Mouse (Mus musculus): ENCODE data around the gene Rell1.
A peak's percentile ranks its signal among the peaks of the same experiment; 100 is the strongest.

Rell1 gene

DNA sequence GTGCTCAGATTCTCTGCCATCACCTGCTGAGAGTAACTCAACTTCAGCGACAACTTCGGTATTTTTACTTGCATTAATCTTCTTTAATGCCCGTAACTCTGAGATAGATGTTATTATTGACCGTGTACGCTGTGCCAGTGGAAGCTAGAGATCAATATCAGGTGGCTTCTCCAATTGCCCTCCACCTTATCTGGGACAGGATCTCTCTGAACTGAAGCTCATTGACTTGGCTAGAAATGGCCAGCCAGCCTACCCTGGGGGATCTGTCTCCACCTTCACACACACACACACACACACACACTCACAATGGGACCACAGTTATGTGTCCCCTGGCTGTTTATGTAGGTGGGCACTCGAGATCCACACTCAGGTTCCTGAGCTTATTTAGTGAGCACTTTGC, 16.7 kb downstream of the Rell1 start:
- no peak for DNase-seq (ENCODE audit: low spot score)

DNA sequence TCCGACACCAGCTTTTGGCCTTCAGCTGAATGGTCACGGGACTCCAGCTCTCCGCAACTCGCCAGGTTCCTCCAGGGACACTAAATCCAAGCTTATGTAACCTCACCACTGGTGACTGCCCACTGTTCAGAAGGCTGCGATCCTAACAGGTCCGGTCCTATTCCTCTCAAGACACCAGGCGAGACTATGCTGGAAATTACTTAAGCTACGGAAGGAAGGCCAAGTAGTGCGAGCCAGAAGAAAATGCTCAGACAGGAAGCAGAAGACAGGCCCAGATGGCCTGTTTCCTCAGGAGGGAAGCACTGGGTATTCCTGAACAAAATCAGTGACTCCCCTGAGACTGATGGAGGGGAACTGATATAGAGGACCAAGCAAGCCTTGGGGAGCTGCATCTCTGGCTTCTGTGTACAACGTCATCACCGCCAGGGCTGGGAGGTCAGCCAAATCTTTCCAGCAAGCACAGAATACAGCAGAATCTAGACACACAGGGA, 17.2 kb downstream of the Rell1 start:
- DNase-seq (ENCODE audit: low spot score) = no peak

DNA sequence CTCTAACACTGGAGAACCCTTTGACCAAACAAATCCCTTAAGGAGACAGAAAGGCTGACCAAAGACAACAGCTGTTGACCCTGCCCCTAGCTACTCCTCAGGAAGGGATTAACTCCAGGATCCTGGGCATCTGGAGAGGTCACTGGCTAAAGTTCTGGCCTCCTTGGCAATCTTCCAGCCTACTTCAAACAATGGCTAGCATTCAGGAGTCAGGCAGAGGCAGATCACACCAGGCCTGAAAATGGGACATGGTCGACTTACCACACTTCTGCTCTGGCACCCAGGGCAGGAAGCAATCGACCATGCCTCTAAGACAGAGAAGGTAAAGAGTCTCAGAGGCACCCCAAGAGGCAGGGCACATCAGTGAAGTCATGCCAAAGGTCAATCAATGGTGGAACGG, 19.5 kb downstream of the Rell1 start:
- DNase-seq (ENCODE audit: low spot score) = no peak

DNA sequence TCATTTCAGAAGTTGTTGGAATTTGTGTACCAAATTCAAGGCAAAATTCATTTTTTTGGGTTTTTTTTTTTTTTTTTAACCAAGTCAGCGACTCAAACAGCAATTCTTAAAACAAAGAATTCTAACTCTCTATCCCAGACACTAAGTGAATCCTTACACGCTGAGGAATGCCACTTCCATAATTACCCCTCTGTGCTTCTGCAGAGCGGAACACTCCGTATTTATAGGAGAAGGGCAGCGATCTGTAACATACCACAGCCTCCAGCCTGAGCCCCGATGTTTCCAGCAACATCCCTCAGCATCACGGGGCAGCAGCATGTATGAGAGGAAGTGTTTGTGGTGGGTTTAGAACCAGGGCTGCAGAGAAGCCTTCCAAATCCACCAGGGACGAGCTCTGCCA, 21.2 kb downstream of the Rell1 start:
- no peak for DNase-seq (ENCODE audit: low spot score)

DNA sequence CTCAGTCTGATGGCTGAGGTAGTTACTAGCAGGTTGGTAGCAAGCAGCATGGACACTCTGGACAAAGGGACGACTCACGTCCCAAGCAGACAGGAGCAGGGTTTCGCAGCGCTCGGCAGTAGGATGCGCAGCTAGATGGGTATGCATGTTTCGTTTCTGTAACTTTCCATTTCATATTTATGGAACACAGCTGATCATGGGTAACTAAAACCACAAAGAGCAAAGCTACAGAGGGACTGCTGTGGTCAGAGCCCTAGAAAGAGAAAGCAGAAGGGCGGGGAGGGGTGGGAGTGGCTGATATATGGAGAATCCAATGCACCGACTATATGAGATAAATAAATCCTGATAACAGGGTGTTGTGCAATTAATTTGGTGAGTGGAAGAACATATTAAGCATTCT, 25.4 kb downstream of the Rell1 start:
- DNase-seq (ENCODE audit: low spot score) = no peak

DNA sequence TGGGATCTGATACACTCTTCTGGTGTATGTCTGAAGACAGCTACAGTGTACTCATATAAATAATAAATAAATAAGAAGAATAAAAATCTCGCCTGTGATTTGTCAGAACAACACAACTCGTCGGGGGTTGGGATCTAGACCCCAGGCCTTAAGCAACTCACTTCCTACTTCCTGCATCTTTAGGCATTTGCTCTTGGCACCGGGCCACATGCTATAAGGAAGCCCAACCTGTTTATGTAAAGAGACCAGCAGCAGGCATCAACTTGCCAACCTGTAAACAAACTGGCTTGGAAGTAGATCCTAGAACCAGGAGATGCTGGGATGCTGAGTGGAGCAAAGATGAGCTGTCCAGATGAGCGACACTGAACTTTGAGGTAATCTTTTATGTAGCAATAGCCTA, 26.8 kb downstream of the Rell1 start:
- no peak for DNase-seq (ENCODE audit: low spot score)

DNA sequence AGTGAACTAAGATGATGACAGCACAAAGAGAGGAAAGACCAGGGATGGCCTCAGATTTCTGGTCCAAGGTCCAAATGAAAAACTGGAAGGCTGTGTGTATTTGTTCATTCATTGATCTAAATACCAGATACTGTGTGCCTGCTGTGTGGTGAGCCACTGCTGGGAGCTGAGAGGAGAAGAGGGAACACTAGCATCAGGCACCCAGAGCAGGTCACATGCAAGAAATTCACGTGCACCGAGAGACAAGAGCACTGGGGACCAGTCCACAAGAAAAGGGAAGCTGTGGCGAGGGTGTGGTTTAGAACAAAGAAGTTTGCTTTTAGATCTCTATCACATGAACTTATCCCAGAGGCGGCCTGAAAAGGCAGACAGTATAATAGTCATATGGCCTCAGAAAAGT, 30.1 kb downstream of the Rell1 start:
- DNase-seq (ENCODE audit: low spot score) = peak; percentile 23

DNA sequence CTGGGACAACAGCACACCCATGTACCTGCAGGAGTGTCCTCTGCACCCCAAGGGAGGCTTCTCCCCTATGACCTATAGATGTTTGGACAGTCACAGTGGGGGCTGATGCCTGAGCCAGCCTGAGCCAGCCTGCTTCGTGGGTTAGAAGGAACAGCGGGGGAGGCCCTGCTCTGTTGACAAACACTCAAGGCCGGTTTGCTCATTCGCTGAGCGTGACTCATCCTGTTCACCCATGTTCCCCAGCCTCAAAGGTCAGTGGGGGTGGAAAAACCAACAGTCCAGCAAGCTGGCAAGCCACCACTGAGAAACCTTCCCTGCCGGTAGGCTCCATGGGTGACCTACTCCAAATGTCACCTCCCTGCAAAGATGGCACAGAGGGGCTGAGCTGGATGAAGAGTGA, 32.0 kb downstream of the Rell1 start:
- no peak for DNase-seq (ENCODE audit: low spot score)

DNA sequence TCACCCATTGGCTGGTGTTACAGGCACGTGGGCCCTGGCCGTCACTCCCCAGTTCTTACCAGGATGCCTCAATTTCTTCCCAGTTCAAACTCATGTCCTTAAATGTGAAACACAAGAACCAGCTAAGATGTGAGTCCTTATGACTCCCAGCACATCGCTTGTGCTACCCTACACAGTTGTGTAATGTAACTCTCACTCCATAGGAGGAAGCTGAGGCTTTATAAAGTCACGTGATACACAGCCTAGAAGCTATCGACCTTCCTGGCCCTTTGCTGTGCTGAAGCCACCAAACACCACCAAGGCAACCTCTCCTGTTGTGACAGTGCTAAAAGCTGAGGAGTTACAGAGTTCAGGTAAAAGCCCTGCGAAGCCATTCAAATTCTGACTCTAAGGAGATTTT, 33.1 kb downstream of the Rell1 start:
- DNase-seq (ENCODE audit: low spot score) = no peak

DNA sequence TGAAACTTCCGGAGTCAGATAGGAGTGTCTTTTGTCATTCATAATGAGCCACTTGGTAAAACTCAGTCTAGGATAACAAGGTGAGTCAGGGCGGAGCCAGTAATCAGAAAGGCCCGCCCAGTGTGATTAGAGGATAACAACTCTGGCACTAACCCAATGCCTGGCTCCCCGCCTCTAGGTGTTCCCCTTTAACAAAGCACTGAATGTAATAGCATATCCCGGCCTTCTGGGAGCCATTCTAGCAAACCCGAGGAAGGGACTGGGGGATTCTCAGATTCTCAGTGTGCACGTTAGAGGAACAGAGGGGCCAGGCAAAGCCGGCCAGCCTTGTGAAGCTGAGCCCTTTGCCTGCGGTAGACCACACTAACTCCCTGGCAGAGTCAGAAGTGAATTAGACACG, 35.9 kb downstream of the Rell1 start:
- DNase-seq (ENCODE audit: low spot score) = no peak

DNA sequence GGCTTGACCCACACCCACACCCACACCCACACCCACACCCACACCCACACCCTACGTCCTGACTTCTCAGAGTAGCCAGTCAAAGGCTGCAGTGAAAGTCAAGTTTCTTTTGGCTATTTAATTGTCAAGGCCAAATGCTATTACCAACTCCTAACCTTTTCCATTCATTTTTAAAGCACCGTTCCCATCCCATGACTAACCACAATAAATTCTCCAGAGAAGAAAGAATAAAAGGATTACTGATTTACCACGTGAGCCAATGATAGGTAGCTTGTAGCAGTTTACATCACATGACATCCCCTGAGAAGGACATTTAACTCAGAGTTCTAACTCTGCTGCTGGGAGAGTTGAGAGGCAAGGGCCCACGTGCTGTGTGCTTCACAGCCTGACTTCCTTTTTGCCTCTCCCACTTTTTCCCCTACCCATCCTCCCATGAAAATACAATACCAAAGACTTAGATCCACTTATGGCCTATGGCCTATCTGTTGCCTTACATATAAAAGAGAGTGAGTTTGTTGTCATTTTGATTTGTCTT, 37.8 kb downstream of the Rell1 start:
- DNase-seq (ENCODE audit: low spot score) = no peak

DNA sequence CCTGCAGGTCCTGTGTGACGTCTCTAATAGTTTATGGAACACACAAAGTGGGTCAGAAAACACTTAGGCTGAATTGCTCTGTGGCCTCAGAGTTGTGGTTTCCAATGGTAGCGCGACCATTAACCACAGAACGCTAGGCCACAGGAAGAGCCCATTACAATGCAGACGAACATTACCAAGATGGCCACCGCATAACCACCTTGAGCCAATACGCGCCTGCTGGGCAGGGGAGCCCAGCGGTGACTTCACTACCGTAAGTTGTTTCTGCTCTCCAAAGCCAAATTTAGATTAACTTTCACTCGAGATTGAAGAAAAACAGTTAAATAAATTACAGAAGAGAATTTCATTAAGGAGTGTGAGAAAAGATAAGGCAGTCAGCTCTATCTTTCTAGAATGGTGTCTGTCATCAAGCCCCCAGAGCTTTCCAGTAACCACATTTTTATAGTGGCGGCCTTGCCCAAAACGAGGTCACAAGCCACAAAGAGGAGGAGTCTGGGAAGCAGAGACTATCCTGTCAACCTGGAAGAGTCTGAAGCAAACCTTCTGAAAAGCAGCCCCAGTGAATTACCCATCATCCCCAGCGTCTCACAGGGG, 43.6 kb downstream of the Rell1 start:
- DNase-seq (ENCODE audit: low spot score) = no peak

DNA sequence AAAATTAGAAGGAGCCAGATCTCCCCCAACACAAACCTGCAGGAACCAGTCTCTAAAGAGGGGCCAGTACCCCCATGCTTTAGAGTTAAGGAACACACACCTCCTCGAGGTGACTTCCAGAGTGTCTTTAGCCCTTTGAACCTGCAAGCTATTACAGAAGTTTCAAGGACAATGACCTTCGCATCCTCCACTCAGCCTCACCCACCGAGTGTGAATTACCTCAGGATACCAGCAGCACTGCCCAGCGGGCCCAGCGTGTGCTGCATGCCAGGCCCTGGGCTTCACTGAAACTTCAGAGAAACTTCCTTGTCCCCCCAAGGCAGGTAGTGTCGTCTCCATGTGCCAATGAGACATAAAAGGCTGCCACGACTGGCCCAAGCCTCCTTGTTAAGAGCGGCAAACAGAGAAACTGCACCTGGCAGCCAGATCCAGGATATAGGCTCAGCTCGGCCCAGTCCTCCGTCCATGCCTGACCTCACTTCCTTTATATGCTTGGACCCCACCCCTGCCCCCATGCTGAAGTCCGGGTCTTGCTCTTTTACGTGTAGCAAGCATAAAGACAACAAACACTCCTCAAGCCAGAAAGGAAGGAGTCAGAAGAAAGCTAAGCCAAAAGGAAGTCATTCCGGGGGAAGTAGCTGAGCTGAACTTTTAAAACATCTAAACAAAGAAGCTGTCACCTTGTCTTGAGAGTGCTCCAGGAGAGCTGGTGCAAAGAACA, 45.2 kb downstream of the Rell1 start:
- DNase-seq (ENCODE audit: low spot score) = no peak

DNA sequence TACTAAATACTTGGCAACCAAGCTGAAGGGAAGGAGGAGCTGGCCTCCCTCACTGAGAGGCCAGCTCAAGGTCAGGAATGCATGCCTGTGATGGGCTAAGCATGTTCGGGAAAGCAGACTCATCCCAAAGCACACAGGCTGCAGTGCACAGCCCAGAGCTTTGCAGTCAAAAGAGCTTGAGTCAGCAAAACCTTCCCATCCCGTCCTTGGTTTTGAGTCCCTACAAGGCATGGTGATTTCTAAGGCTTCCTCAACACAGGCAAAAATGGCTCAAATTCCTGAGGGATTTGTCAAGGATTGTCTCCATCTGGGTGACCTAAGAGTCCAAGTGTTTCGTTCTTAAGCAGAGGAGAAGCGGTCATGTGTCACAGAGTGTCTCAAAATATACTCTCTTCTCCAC, 50.5 kb downstream of the Rell1 start:
- no peak for DNase-seq (ENCODE audit: low spot score)

DNA sequence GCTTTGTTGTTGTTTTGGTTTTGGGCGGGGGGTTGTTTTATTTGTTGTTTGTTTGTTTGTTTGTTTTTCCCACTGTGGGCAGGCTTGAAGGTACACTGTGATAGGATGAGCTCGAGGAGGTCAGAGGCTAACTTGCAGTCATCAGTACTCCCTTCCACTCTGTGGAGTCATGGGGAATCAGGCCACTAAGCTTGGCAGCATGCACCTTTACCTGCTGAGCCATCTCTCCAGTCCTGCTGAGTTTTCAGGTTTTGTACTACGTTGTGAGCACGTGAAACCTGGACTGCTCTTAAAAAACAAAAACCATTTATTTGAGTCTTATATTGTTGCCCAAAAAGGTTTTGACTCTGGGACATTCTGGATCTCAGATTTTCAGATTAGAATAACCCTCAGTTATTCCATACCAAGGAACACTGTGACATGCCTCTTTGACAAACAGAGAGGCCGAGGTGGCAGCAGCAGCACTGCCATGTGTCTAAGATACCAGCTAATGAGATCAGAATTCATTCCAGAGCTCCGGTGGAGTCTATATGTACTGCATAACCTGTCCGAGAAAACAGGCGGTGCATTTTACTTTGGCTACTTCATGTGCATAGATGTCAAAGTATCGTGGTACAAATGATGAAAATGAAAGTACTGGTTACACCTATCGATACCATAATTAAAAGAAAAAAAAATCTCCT, 52.1 kb downstream of the Rell1 start:
- no peak for DNase-seq (ENCODE audit: low spot score)

DNA sequence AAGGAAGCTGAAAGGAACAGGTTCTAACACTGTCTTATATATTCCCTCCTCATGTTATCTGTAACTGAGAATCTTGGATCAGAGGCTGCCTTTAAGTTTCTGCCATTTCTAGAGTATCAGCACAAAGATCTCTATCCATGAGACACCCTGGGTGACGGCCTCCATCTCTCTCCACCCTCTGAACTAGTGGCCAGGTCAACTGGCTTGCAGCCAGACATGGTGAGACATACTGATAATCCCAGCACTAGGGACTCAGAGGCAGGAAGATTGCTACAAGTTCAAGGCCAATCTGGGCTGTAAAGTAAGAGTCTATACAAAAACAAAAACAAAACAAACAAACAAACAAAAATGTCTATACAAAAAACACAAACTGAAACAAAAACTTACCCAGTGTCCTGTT, 53.8 kb downstream of the Rell1 start:
- DNase-seq (ENCODE audit: low spot score) = no peak

DNA sequence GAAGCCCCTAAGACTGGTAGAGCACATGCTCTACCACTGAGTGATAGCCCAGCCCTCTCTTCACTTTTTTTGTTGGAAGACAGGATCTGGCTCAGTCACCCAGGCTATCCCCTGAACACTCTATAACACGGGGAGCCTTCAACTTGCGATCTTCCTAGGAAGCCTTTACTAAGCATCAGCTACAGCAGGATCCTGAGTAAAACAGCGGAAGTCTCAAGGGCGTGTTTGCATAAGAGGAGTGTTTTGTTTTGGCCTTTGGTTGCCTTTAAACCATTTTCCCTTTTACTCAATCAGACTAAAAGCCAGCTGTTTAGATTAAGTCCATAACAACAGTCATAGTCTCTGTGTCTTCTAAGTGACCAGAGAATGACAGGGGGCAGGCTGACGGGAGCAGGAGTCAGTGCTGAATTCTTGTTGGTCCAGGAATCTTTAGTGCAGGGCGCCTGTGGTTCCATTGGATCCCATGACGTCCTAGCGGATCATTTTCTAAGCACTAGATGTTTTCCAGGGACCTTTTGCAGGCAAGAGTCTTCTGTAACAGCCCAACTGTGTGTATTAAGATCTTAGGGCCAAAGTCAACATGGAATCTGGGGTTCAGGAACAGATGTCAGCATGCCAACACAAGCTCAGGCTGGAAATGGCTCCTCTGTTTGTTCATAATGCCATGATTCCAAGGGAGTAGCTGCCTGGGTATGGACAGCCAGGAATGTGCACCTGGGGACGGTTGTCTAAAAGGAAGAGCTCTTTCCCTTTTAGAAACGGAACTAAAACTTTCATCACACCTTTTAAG, 58.3 kb downstream of the Rell1 start:
- no peak for DNase-seq (ENCODE audit: low spot score)

DNA sequence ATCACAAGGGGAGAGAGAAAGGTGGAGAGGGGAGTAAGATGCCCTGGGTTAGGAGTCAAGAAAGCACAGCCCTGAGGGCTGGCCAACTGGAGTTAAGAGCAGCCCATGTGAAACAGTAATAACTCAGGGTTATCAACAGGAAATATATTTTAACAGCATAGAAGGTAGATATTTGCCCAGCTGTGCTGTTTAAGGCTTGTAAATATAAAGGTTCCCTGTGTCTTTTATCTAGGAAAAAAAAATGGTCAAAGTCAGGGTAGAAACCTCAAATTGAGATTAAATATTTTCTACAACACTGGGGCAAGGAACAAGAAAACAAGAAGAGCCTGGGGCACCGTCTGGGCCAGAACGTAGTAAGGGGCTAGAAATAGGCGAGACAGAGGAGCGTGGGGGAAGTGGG, 61.2 kb downstream of the Rell1 start:
- DNase-seq (ENCODE audit: low spot score) = no peak

DNA sequence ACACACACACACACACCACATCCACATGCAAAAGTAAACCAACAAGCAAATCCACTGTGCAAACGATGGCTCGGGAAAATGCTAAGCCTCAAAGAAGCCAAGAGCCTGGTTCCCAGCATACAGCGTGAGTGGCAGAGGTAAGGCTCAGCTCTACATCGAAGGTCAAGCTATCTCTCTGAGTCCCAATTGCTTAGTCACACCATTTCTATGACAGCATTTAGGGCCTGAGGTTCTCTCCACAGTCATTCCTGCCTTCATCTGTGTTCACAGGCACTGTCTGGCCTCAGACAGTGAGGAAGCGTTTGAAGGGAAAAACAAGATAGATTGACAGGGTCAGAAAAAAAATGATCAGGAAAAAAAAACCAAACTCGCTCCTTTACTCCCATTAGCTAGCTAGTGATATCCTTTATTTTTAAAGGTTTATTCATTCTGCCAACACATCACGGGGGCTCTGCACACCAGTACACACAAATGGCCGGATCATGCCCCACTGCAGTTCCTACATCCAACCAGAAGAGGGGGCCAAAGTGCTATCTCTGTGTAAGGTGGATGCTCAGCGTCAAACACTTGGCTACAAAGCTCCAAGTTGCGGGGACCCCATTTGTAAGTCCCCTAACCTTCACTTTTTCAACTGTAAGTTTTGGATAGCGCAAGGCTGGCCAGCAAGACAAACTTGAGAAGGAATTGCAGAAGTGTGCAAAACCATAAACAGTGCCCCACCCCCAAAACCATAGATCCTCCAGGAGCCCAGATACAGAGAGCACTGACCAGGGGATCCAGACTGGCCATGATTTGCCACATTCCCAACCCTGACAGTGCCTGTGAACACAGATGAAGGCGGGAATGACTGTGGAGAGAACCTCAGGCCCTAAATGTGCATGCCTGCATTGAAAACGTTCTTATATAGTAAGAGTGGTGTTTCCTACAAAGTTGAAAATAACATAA, 62.3 kb downstream of the Rell1 start:
- peak; percentile 61 for DNase-seq (ENCODE audit: low spot score)

DNA sequence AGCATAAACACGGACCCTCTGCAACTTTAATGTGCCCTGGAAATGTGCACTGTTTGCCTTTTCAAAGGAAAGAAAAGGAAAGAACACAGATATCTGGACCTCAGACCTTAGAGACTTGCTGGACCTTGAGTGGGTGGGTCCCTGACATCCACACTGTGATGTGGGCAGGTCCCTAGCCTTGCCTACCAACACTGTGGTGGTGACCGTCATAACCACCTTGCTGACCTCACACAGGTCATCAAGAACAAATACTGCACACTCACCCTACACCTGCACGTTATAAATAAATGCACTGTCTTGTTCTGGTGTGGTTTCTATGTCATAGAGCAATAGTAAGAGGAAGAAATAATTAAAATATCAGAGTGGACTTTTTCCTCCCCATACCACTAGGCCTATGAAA, 65.4 kb downstream of the Rell1 start:
- DNase-seq (ENCODE audit: low spot score) = no peak

DNA sequence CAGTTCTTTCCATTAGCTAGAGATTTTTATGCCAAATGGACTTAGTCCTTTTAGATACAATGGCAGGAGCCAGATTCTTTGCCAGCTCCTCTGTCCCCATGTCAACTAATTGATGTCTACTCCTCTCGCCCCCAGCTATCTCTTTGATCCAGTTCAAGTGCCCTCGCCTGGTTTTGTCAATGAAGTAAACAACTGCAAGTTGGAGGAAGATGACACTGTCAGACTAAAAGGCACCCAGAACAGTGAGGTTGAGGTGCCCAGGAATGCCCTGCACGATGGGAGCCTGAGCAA, 70.9 kb downstream of the Rell1 start:
- no peak for DNase-seq (ENCODE audit: low spot score)
